Mouse (Mus musculus): Measurements from ENCODE around the gene Lgmn.
A peak's percentile ranks its signal among the peaks of the same experiment; 100 is the strongest.

Gene Lgmn

GRCm38 (mm10) chr12:102436939-102437526 is 2.6 kb downstream of the Lgmn start:
- no peak for ATAC-seq (ENCODE audit: insufficient number of reproducible peaks, low FRiP score, low TSS enrichment)

GRCm38 (mm10) chr12:102434107-102434506 is 5.5 kb downstream of the Lgmn start:
- no peak for ATAC-seq (ENCODE audit: insufficient number of reproducible peaks, low FRiP score, low TSS enrichment)

- no peak for ATAC-seq (ENCODE audit: insufficient number of reproducible peaks, low FRiP score, low TSS enrichment)
These were observed 7.4 kb downstream of the Lgmn start for GRCm38 (mm10) chr12:102432238-102432637.

- ATAC-seq (ENCODE audit: insufficient number of reproducible peaks, low FRiP score, low TSS enrichment): no peak
These were observed 9.4 kb downstream of the Lgmn start for GRCm38 (mm10) chr12:102430228-102430627.

- no peak for ATAC-seq (ENCODE audit: insufficient number of reproducible peaks, low FRiP score, low TSS enrichment)
These were observed 10.0 kb downstream of the Lgmn start for GRCm38 (mm10) chr12:102429656-102430055.

- ATAC-seq (ENCODE audit: insufficient number of reproducible peaks, low FRiP score, low TSS enrichment): no peak
These were observed 13.3 kb downstream of the Lgmn start for GRCm38 (mm10) chr12:102426285-102426684.

GRCm38 (mm10) chr12:102425048-102425578 is 14.5 kb downstream of the Lgmn start:
- ATAC-seq (ENCODE audit: insufficient number of reproducible peaks, low FRiP score, low TSS enrichment): no peak

- ATAC-seq (ENCODE audit: insufficient number of reproducible peaks, low FRiP score, low TSS enrichment): no peak
These were observed 15.2 kb downstream of the Lgmn start for GRCm38 (mm10) chr12:102424456-102424855.

GRCm38 (mm10) chr12:102423625-102424024 is 16.0 kb downstream of the Lgmn start:
- ATAC-seq (ENCODE audit: insufficient number of reproducible peaks, low FRiP score, low TSS enrichment): no peak

GRCm38 (mm10) chr12:102422623-102423320 is 16.8 kb downstream of the Lgmn start:
- ATAC-seq (ENCODE audit: insufficient number of reproducible peaks, low FRiP score, low TSS enrichment): no peak

GRCm38 (mm10) chr12:102422065-102422464 is 17.5 kb downstream of the Lgmn start:
- ATAC-seq (ENCODE audit: insufficient number of reproducible peaks, low FRiP score, low TSS enrichment): 0 out of 2 replicates have a peak, but pooled peaks have one; percentile 12

GRCm38 (mm10) chr12:102420168-102420890 is 19.3 kb downstream of the Lgmn start:
- no peak for ATAC-seq (ENCODE audit: insufficient number of reproducible peaks, low FRiP score, low TSS enrichment)

GRCm38 (mm10) chr12:102419544-102419943 is 20.1 kb downstream of the Lgmn start:
- peak; percentile 34; the same call in 1 of the 2 replicates for ATAC-seq (ENCODE audit: insufficient number of reproducible peaks, low FRiP score, low TSS enrichment)

- ATAC-seq (ENCODE audit: insufficient number of reproducible peaks, low FRiP score, low TSS enrichment): no peak
These were observed 21.9 kb downstream of the Lgmn start for GRCm38 (mm10) chr12:102417701-102418100.

GRCm38 (mm10) chr12:102416955-102417510 is 22.6 kb downstream of the Lgmn start:
- no peak for ATAC-seq (ENCODE audit: insufficient number of reproducible peaks, low FRiP score, low TSS enrichment)

GRCm38 (mm10) chr12:102416391-102416837 is 23.2 kb downstream of the Lgmn start:
- ATAC-seq (ENCODE audit: insufficient number of reproducible peaks, low FRiP score, low TSS enrichment): no peak

GRCm38 (mm10) chr12:102414686-102415085 is 24.9 kb downstream of the Lgmn start:
- ATAC-seq (ENCODE audit: insufficient number of reproducible peaks, low FRiP score, low TSS enrichment): no peak

- ATAC-seq (ENCODE audit: insufficient number of reproducible peaks, low FRiP score, low TSS enrichment): no peak
These were observed 26.4 kb downstream of the Lgmn start for GRCm38 (mm10) chr12:102413171-102413570.

- ATAC-seq (ENCODE audit: insufficient number of reproducible peaks, low FRiP score, low TSS enrichment): no peak
These were observed 41.0 kb downstream of the Lgmn start for GRCm38 (mm10) chr12:102398588-102398987.

Data from cerebellum, adult (tissue).